Mouse (Mus musculus): ENCODE results near the gene Cyb5r3. TPM values are rescaled to one million over a fixed set of nuclear protein-coding genes. Genes with fewer than 3 reads are reported as not detected.

The Cyb5r3 gene
- polyA plus RNA-seq, 1 experiment from 2014 or later: 118 TPM

DNA sequence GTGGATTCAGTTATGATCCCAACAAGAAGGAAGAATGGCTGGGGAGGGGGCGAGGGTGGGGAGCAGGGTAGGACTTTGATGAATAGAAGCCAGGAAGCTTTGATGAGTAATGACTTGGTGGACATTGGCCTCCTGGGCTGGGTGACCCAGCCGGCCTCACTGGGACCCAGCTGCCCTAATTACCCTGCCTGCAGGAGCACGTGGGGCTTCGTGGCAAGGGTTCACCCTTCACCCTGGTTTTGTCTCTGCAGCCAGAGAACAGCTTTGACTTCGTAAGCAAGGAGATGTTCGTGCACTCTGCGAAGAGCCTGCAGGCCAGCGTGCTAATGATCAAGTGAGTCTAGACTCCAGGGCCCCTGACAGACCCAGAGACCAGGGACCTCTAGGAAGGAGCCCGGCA is 58.3 kb downstream of the Cyb5r3 start:
- Histone ChIP-seq H3K9ac (no peak overlapping the region), H3K27me3 (no peaks in the 10 kb centered on the region), H3K9me3 (no peaks in the 10 kb centered on the region), H3K27ac (no peak overlapping the region), H3K4me3 (no peak overlapping the region), H3K4me2 (no peak overlapping the region), H3K36me3 (peaks cover 51% of the 10 kb centered on the region), H3K4me1 (peaks cover 10% of the 10 kb centered on the region)
- no peak for ATAC-seq (ENCODE audit: insufficient number of reproducible peaks, insufficient read depth, low FRiP score, low TSS enrichment, low read depth)
- 83% methylated on average over 9 of the region's 9 CpGs for WGBS

DNA sequence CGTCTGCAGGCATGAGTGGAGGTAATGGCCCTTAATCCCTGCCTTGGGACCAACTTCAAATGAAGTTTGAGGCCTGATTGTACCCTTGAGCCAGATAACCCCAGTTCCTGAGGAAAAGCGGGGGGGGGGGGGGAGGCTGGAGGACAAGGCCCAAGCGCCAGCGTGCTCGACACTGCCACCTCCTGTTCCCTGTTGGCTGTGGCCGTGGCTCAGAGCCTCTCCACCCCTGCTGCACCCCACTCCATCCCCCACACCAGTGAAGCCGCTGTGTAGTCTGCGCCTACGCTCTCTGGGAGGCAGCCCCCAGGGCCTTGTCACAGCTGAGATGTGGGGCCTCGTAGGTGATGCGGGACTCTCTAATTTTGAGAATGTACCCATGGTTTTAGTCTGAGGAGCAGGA is 59.5 kb downstream of the Cyb5r3 start:
- Histone ChIP-seq H3K36me3 (peaks cover 41% of the 10 kb centered on the region), H3K27ac (no peak overlapping the region; the same call in 1 of the 2 replicates), H3K4me2 (peak overlapping the region; percentile 24; the same call in 1 of the 2 replicates), H3K27me3 (no peaks in the 10 kb centered on the region), H3K4me3 (no peak overlapping the region), H3K9me3 (no peaks in the 10 kb centered on the region), H3K4me1 (peaks cover 10% of the 10 kb centered on the region), H3K9ac (peak overlapping the region; percentile 51; the same call in 1 of the 2 replicates)
- WGBS: 9% methylated on average over 11 of the region's 11 CpGs
- ATAC-seq (ENCODE audit: insufficient number of reproducible peaks, insufficient read depth, low FRiP score, low TSS enrichment, low read depth): 0 out of 2 replicates have a peak, but pooled peaks have one; percentile 59

DNA sequence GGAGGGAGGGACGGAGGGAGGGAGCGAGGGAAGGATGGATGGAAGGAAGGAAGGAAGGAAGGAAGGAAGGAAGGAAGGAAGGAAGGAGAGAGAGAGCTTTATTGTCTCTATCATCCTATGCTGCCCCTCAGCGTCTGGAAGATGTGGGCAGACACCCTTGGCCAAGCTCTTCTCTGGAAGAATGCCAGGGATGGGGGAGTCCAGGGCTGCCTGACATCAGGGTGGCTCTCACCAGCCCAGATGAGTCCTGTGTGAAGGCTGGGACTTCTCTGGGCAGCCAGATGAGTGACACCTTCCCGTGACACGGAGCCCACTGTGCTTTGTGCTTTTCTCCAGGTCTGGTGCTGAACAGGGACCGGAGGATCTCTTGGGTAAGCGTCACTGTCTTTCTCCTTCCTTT is 60.5 kb downstream of the Cyb5r3 start:
- no peak for ATAC-seq (ENCODE audit: insufficient number of reproducible peaks, insufficient read depth, low FRiP score, low TSS enrichment, low read depth)
- no peak overlapping the region for H3K27ac ChIP-seq
- no peaks in the 10 kb centered on the region for H3K27me3 ChIP-seq
- no peak overlapping the region for H3K4me3 ChIP-seq
- peaks cover 33% of the 10 kb centered on the region for H3K36me3 ChIP-seq
- WGBS: 88% methylated on average over 7 of the region's 7 CpGs
- H3K4me1 ChIP-seq: peaks cover 10% of the 10 kb centered on the region
- H3K9me3 ChIP-seq: no peaks in the 10 kb centered on the region
- no peak overlapping the region for H3K4me2 ChIP-seq
- H3K9ac ChIP-seq: no peak overlapping the region

DNA sequence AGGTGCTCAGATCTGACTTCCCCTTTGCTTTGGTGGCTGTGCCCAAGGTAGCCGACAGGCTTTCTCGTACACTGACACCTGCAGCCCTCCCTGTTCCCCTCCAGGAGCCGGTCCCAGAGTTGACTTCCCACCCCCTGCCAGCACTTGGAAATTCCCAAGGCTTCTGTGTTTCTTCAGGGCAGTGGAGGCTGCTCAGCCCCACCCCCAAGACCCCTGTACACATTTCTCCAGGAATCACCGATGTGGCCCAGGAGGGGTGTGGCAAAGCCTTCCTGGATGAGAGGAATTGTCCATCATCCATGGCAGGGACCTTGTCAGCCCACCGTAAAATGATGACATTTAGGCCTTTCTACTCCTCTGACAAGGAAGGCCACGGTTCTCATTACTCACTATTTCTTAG is 61.1 kb downstream of the Cyb5r3 start:
- ATAC-seq (ENCODE audit: insufficient number of reproducible peaks, insufficient read depth, low FRiP score, low TSS enrichment, low read depth): no peak
- Histone ChIP-seq H3K36me3 (peaks cover 28% of the 10 kb centered on the region), H3K27me3 (no peaks in the 10 kb centered on the region), H3K9me3 (no peaks in the 10 kb centered on the region), H3K4me3 (no peak overlapping the region), H3K9ac (no peak overlapping the region), H3K27ac (no peak overlapping the region), H3K4me2 (no peak overlapping the region), H3K4me1 (peaks cover 10% of the 10 kb centered on the region)
- WGBS: 62% methylated on average over 6 of the region's 6 CpGs

DNA sequence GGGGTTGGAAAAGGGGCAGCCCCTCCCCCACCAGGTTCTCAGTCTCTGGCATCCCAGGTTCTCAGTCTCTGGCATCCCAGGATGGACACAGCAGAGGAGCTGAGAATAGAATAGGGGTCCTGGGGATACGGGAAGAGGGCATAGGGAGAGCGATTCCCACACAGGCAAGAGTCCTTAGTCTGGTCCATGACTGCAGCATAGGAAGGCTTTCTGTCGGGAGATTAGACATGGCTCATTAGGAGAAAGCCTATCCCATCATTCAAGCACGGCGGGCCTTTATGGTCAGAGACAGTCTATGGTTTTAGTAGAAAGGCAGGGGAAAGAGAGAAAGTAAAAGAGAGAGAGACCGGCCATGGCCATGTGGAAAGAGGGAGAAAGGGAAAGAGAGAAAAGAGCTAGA is 64.6 kb downstream of the Cyb5r3 start:
- H3K27ac ChIP-seq: no peak overlapping the region

DNA sequence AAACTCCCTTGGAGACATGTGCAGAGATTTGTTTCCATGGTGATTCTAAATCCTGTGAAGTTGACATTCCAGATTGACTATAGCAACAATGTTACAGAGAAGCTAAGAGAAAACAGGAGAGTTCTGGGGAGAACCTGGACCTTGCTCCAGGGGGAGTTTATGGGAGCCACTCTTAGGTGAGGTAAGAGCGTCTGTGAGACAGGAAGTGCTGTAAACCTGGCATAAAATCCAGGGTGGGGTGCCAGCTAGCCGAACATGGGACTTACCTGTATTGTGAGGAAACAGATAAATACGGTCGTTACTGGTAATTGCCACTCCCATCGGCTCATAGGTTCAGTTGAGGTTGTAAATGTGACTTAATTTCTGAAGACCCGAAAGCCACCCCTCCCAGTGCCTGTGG is 66.0 kb downstream of the Cyb5r3 start:
- Histone ChIP-seq H3K27me3 (no peaks in the 10 kb centered on the region), H3K4me1 (peaks cover 2% of the 10 kb centered on the region; the same call in 1 of the 2 replicates), H3K9me3 (no peaks in the 10 kb centered on the region), H3K4me3 (no peak overlapping the region), H3K36me3 (peaks cover 13% of the 10 kb centered on the region; the same call in 1 of the 2 replicates), H3K9ac (no peak overlapping the region), H3K4me2 (no peak overlapping the region), H3K27ac (no peak overlapping the region)
- no peak for ATAC-seq (ENCODE audit: insufficient number of reproducible peaks, insufficient read depth, low FRiP score, low TSS enrichment, low read depth)
- WGBS: 77% methylated on average over 6 of the region's 6 CpGs

More for the DNA sequence above, 64.6 kb downstream of the Cyb5r3 start:
- H3K4me2 ChIP-seq: no peak overlapping the region
- ATAC-seq (ENCODE audit: insufficient number of reproducible peaks, insufficient read depth, low FRiP score, low TSS enrichment, low read depth): no peak
- H3K9me3 ChIP-seq: no peaks in the 10 kb centered on the region
- H3K9ac ChIP-seq: no peak overlapping the region
- H3K4me3 ChIP-seq: no peak overlapping the region
- peaks cover 13% of the 10 kb centered on the region; the same call in 1 of the 2 replicates for H3K36me3 ChIP-seq
- H3K27me3 ChIP-seq: no peaks in the 10 kb centered on the region
- WGBS: 38% methylated on average over 6 of the region's 6 CpGs
- H3K4me1 ChIP-seq: peaks cover 4% of the 10 kb centered on the region

Other genes starting within 250 kb of the Cyb5r3 start
- gene Tcf20, start 184.7 kb downstream of the Cyb5r3 start, polyA plus RNA-seq (2015; fragmentation: Nextera tagmentation; extraction: Ambion mirVana): 15.2 and 15.8 TPM in 2 replicates
- gene Nfam1, start 139.3 kb downstream of the Cyb5r3 start, polyA plus RNA-seq (2015; fragmentation: Nextera tagmentation; extraction: Ambion mirVana): 3.6 and 3.7 TPM in 2 replicates
- gene Serhl, start 83.1 kb downstream of the Cyb5r3 start, polyA plus RNA-seq (2015; fragmentation: Nextera tagmentation; extraction: Ambion mirVana): 60.9 and 68.9 TPM in 2 replicates
- 53.8 and 67.7 TPM in 2 replicates for gene Rrp7a, start 49.8 kb downstream of the Cyb5r3 start, polyA plus RNA-seq (2015; fragmentation: Nextera tagmentation; extraction: Ambion mirVana)
- 155 TPM in 2 replicates for gene Poldip3, start 23.2 kb downstream of the Cyb5r3 start, polyA plus RNA-seq (2015; fragmentation: Nextera tagmentation; extraction: Ambion mirVana)
- 0.53 and 2.2 TPM in 2 replicates for gene A4galt, start 79.2 kb upstream of the Cyb5r3 start, polyA plus RNA-seq (2015; fragmentation: Nextera tagmentation; extraction: Ambion mirVana)
- gene Arfgap3, start 177.7 kb upstream of the Cyb5r3 start, polyA plus RNA-seq (2015; fragmentation: Nextera tagmentation; extraction: Ambion mirVana): 45.3 and 49.9 TPM in 2 replicates

All from embryonic facial prominence, embryonic 13.5 days (tissue).